Mouse (Mus musculus) midbrain, postnatal 0 days (tissue): ENCODE data around the gene Tmem128. TPM values are rescaled to one million over a fixed set of nuclear protein-coding genes. Genes with fewer than 3 reads are reported as not detected.

Source experiments
- ATAC-seq: fragments of 200-750 bp; cut with Nextera tagmentation; 2 replicates; pipeline ENCODE4 v1.8.0; 2017; ENCODE audit warnings: moderate number of reproducible peaks, mild to moderate bottlenecking, moderate TSS enrichment, moderate library complexity; ENCODE audit not compliant: low FRiP score
- DNase-seq: peaks from one replicate; pipeline ENCODE4 v3.0.0-alpha.2; 2015; ENCODE audit warnings: low spot score
- H3K27ac ChIP-seq: fragments of 300-500 bp; sonication (generic); 2 replicates; pipeline ENCODE4 v1.5.1; 2014; ENCODE audit warnings: low read depth, mild to moderate bottlenecking, low read length, mixed read lengths
- H3K27me3 ChIP-seq: fragments of 300-500 bp; sonication (generic); 2 replicates; pipeline ENCODE4 v1.6.1; 2014; ENCODE audit warnings: low read length, control low read depth, mixed read lengths; ENCODE audit not compliant: insufficient read depth
- H3K36me3 ChIP-seq: fragments of 300-500 bp; sonication (generic); 2 replicates; pipeline ENCODE4 v1.6.1; 2014; ENCODE audit warnings: low read length, control low read depth, mixed read lengths; ENCODE audit not compliant: insufficient read depth
- H3K4me1 ChIP-seq: fragments of 300-500 bp; sonication (generic); 2 replicates; pipeline ENCODE4 v1.6.1; 2014; ENCODE audit warnings: mild to moderate bottlenecking, control low read depth, antibody characterized with exemption, low read length, mixed read lengths; ENCODE audit not compliant: insufficient read depth
- H3K4me2 ChIP-seq: fragments of 300-500 bp; sonication (generic); 2 replicates; pipeline ENCODE4 v1.6.1; 2014; ENCODE audit warnings: low read depth, mild to moderate bottlenecking, low read length, mixed read lengths; ENCODE audit not compliant: poor library complexity, severe bottlenecking
- H3K4me3 ChIP-seq: fragments of 300-500 bp; sonication (generic); 2 replicates; pipeline ENCODE4 v1.5.1; 2014; ENCODE audit warnings: low read depth, mild to moderate bottlenecking, low read length, moderate library complexity
- H3K9ac ChIP-seq: fragments of 300-500 bp; sonication (generic); replicated peaks from 2 replicates; pipeline ENCODE4 v1.6.1; 2014; ENCODE audit warnings: mild to moderate bottlenecking, low read length, moderate library complexity, mixed read lengths; ENCODE audit not compliant: poor library complexity, severe bottlenecking
- H3K9me3 ChIP-seq: fragments of 300-500 bp; sonication (generic); 2 replicates; pipeline ENCODE4 v1.6.1; 2016; ENCODE audit warnings: low read length, control low read depth
- CTCF ChIP-seq: IDR thresholded peaks from 2 replicates; pipeline ENCODE4 v1.5.1; 2016; ENCODE audit warnings: antibody characterized with exemption, mild to moderate bottlenecking
- WGBS: fragments of 180-500 bp; shearing (Covaris S2); extraction: QIAGEN DNeasy Blood & Tissue Kit; methylation state at CpG from one replicate; pipeline ENCODE4 v1.1.7; 2014; 5-methylcytosine and 5-hydroxymethylcytosine counted together
- polyA plus RNA-seq: library from polyadenylated mRNA; unstranded; fragments of >200 nt; fragmentation: Nextera tagmentation; extraction: Ambion mirVana; gene quantifications from 2 replicates; pipeline ENCODE4 v1.2.1, GENCODE M21; 2015
- total RNA-seq: library from RNA; depleted of rRNA; stranded (reverse); fragments of >200 nt; gene quantifications from 2 replicates; pipeline ENCODE4 v1.2.3, GENCODE M21; 2014

The Tmem128 gene
- total and polyA plus RNA-seq, 2 experiments from 2014 or later: 86.1 to 111 TPM

GRCm38 (mm10) chr5:38285724-38286123 is 25.7 kb downstream of the Tmem128 start:
- H3K36me3 ChIP-seq: no peaks in the 10 kb centered on the region
- no peaks in the 10 kb centered on the region for H3K9me3 ChIP-seq
- H3K4me2 ChIP-seq: no peak overlapping the region
- DNase-seq: no peak
- ATAC-seq: no peak
- H3K9ac ChIP-seq: no peak overlapping the region
- no peak for TF ChIP-seq CTCF
- WGBS: 70% methylated on average over 9 of the region's 9 CpGs
- H3K27ac ChIP-seq: no peak overlapping the region
- no peaks in the 10 kb centered on the region for H3K4me1 ChIP-seq
- H3K27me3 ChIP-seq: peaks cover 2% of the 10 kb centered on the region; the same call in 1 of the 2 replicates
- no peak overlapping the region for H3K4me3 ChIP-seq

- Histone ChIP-seq H3K4me1 (no peaks in the 10 kb centered on the region), H3K9ac (no peak overlapping the region), H3K4me3 (no peak overlapping the region), H3K4me2 (no peak overlapping the region), H3K27ac (no peak overlapping the region), H3K36me3 (no peaks in the 10 kb centered on the region), H3K9me3 (no peaks in the 10 kb centered on the region), H3K27me3 (no peaks in the 10 kb centered on the region)
- no peak for TF ChIP-seq CTCF
- ATAC-seq: no peak
- no peak for DNase-seq
- 88% methylated on average over 3 of the region's 3 CpGs for WGBS
Measured at GRCm38 (mm10) chr5:38288476-38288875, 28.5 kb downstream of the Tmem128 start.

DNA sequence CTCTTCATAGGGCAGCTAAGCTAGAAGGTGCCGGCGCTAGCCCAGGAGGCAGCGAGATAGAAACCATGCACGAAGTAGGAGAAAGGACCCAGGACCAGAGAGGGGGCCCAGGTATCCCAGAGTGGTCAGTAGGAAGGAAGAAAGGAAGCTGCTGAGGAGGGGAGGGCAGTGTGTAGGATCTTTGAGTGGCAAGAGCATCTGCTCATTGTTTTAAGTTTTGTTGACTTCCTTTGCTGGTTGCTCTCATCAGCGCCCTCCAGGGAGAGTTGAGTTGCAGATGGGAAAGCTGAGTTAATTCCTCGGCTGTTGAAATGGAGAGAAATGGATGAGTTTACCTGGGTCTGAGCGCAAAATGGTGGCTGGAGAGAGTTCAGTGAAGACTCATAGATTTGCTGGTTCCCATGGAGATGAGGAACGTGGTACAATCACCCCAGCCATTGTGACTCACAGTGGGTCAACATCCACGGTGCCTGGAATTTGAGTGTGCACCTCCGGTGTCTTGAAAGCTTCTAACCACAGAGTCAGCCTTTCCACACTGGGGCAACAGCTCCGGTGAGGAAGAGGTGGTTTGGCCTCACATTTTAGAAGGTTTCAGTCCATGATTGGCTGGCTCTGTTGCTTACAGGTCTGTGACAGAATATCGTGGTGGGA is 41.9 kb downstream of the Tmem128 start:
- H3K4me1 ChIP-seq: no peaks in the 10 kb centered on the region
- H3K9ac ChIP-seq: no peak overlapping the region
- 84% methylated on average over 12 of the region's 12 CpGs for WGBS
- DNase-seq (no peak), ATAC-seq (no peak)
- H3K9me3 ChIP-seq: no peaks in the 10 kb centered on the region
- H3K27me3 ChIP-seq: no peaks in the 10 kb centered on the region
- TF ChIP-seq CTCF: no peak
- H3K4me2 ChIP-seq: no peak overlapping the region
- no peak overlapping the region for H3K27ac ChIP-seq
- H3K4me3 ChIP-seq: no peak overlapping the region
- H3K36me3 ChIP-seq: no peaks in the 10 kb centered on the region

GRCm38 (mm10) chr5:38302651-38303050 is 42.7 kb downstream of the Tmem128 start:
- H3K4me3 ChIP-seq: no peak overlapping the region
- DNase-seq (no peak), ATAC-seq (no peak)
- no peaks in the 10 kb centered on the region for H3K27me3 ChIP-seq
- H3K4me1 ChIP-seq: no peaks in the 10 kb centered on the region
- H3K9ac ChIP-seq: no peak overlapping the region
- no peak for TF ChIP-seq CTCF
- no peak overlapping the region for H3K4me2 ChIP-seq
- H3K36me3 ChIP-seq: no peaks in the 10 kb centered on the region
- no peaks in the 10 kb centered on the region for H3K9me3 ChIP-seq
- H3K27ac ChIP-seq: no peak overlapping the region
- 26% methylated on average over 12 of the region's 12 CpGs for WGBS

DNA sequence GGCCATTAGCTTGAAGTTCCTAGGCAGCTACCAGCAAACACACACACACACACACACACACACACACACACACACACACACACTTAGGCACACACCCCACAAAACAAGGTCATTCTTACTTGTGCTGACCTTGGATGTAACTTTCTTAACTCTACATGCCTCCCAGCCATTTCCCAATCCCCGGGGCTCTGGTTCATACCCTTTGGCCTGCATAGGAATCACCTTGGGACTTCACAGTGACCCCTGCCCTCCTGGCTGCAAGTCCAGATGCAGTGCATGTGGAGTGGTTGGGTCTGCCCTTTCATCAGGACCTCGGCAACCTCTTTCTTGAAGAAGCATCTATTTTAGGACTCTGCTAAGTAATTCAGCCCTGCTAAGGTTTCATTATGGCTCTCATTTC is 45.3 kb downstream of the Tmem128 start:
- ATAC-seq: no peak
- no peak overlapping the region for H3K27ac ChIP-seq
- no peaks in the 10 kb centered on the region for H3K9me3 ChIP-seq
- H3K4me2 ChIP-seq: no peak overlapping the region
- no peak for DNase-seq
- H3K4me3 ChIP-seq: no peak overlapping the region
- H3K27me3 ChIP-seq: peaks cover 6% of the 10 kb centered on the region; the same call in 1 of the 2 replicates
- no peaks in the 10 kb centered on the region for H3K36me3 ChIP-seq
- H3K9ac ChIP-seq: no peak overlapping the region
- no peaks in the 10 kb centered on the region for H3K4me1 ChIP-seq
- no peak for TF ChIP-seq CTCF
- 86% methylated on average over 2 of the region's 2 CpGs for WGBS

- 10% methylated on average over 26 of the region's 26 CpGs for WGBS
- peak; percentile 86 for ATAC-seq
- no peaks in the 10 kb centered on the region for H3K36me3 ChIP-seq
- peak overlapping the region; percentile 31 for H3K4me3 ChIP-seq
- no peaks in the 10 kb centered on the region for H3K9me3 ChIP-seq
- no peaks in the 10 kb centered on the region for H3K4me1 ChIP-seq
- no peak overlapping the region for H3K9ac ChIP-seq
- peak; percentile 88 for DNase-seq
- H3K4me2 ChIP-seq: peak overlapping the region; percentile 61
- H3K27ac ChIP-seq: no peak overlapping the region
- H3K27me3 ChIP-seq: peaks cover 6% of the 10 kb centered on the region; the same call in 1 of the 2 replicates
- peak; percentile 96 for TF ChIP-seq CTCF
Measured at GRCm38 (mm10) chr5:38307255-38308101, 47.5 kb downstream of the Tmem128 start.
